Mouse (Mus musculus): ENCODE data around the gene Gdpd5.
A peak's percentile ranks its signal among the peaks of the same experiment; 100 is the strongest.

Gene Gdpd5

DNA sequence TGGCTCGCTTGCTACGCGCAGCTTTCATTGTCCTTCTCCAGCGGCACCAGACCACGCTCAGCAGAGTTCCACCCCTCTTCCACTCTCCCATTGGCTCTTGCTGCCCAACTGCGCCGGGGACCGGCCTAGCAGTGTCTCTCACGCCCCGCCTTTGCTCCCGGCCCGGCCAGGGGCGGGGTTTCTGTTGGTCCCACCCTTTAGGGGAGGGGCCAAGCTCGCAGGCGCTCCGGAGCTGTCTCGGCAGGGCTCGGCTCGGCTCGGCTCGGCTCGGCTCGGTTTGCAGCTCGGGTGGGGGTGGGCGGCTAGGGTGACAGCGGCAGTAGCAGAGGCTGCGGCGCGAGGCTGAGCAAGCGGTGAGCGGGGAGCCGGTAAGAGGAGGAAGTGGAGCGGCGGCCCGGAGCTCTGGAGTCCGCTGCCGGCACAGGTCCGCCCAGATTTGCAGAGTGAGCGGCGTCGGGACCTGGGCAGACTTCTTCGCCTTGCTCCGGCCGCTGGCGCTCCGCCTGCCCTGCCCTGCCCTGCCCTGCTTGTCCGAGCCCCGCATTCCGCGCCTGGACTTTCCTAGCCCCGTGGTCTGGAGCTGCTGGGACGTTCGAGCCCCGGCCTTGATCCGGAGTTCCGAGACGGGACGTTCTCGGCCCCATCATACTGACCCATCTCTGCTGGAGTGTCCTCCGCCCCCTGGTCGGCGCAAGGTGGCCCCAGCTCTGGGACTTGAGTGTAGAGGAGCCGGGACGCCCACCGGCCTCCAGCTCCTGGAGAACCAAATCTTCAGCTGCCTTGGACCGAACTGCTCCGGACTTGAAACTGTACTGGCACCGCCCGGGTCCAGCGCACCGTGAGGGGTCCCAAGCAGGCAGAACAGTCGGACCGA, at the start of gene Gdpd5:
Gene Gdpd5 (plus strand): TSS at position 201 of the 874 bp plus-strand sequence.
- peak; percentile 99 for DNase-seq

DNA sequence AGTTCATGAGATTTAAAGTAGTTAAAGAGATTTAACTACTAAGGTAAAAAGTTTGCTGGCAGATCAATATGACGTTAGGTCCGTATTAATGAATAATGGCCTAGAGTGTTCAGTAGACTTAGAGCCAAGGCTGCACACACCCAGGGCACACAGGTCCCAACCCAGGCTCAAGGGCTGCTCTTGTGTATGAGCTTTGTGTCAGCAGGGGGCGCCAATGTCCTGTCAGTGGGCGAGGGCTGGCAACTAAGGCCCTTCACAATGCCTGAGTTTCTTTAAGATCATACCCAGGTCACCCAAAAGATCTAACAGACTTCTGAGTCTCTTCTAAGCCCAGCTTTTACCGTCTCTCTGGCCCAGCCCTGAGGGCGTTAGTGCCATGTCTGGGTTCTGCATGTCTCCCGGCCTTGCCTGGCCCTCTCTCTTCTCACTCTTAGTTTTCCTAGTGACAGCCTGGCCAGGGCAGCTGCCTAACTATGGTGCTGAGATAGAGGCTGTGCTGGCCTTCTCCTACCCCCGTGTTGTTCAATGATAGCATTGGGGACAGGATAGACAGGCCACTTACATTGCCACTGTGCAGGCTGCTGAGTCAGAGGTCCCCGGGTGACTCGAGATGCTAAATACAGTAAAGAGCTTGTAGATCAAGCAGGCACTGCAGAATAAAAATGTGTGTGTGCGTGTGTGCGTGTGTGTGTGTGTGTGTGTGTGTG, 48.3 kb upstream of the Gdpd5 start:
- DNase-seq: peak; percentile 66

- DNase-seq: no peak
Measured at GRCm38 (mm10) chr7:99340736-99341135, 40.5 kb upstream of the Gdpd5 start.

GRCm38 (mm10) chr7:99343577-99343976, 37.6 kb upstream of the Gdpd5 start:
- no peak for DNase-seq

DNA sequence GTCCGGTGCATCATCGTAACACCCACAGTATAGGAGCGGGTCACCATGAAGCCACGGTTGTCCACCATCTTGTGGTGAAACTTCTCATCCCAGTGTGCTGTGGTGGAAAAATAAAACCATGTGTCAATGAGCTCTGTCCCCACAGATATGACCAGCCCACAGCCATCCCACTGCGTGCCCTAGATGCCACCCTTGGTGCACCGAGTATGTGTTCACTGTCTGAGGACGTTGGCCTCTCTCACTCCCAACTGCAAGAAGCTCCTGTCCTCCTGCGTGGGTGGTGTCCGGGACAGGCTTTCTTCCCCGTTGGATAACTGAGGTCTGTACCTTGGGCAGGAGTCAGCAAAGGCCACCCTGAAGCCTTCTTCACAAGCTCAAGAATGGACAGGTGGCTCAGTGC, 33.9 kb upstream of the Gdpd5 start:
- no peak for DNase-seq

DNA sequence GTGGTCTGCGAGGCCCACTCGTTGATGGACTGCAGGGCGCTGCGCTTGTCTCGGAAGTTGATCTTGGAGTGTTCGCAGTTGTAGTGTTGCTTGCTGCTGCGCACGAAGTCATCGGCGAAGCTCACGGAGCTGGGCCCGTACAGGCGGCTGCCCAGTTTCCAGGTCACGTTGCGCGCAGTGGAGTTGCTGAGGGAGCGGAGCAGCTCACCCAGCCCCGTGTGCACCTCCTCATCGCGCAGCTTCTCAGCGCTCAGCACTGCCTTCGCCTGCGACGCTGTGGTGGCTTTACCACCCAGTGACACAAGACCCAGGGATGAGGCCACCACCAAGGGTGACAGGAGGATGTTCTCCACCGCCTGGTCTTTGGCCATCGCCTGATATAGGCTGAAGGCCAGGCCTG, 32.3 kb upstream of the Gdpd5 start:
- no peak for DNase-seq

GRCm38 (mm10) chr7:99349782-99350720, 31.2 kb upstream of the Gdpd5 start:
- no peak for DNase-seq

GRCm38 (mm10) chr7:99351104-99351801, 30.0 kb upstream of the Gdpd5 start:
- DNase-seq: no peak

DNA sequence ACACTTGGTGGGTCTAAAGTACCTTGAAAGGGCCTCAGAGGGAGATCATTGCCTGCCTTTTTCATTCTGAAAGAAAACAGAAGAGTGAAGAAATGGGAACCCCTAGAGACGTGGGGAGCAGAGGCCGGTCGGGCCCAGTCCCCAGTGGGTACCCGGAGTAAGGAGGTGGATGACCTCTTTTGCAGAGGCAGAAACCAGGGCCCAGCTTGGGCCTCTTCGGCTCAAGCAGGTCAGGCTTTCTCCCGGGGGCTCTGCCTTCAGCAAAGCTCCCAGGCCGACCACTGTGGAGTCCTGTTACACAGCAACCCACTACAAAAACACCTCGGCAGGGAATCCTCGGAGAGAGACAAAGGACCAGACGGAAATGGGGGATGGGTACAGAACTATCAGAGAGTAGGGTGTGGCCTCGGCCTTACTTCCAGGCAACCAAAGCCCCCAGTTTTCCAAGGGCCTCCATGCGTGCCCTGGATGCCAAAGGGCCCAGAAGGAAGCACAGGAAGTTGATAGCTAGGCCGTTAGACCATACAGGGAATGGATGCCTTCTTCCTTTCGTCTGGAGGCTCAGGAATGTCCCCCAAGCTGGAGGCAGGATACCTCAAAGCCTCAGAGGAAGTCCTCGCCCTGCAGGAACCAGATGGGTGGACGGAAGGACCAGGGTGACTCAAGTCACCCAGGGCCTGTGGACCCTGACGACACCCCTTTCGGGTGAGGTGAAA, 29.3 kb upstream of the Gdpd5 start:
- no peak for DNase-seq

- no peak for DNase-seq
Measured at GRCm38 (mm10) chr7:99352526-99353400, 28.5 kb upstream of the Gdpd5 start, which contains the start of gene Serpinh1. TSS of gene Serpinh1 (minus strand) at chr7:99353239.

DNA sequence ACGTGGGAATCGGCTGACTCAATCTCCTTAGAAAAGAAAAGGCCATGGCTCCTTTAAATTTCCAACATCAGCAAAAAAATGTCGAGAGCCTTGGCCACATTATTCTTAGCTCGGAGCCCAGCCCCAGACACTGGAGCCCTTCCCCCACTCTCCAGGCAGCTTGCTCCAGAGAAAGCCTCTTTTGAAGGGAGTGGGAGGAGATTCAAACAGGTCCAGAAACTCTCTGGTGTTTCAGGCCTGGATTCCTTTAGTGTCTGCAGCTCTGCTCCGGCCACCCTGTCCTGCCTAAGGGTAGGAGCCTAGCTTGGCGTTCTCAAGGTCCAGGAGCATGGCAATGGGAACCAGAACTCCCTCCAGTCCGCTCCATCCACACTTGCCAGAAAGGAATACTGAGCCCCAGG, 25.5 kb upstream of the Gdpd5 start:
- no peak for DNase-seq

DNA sequence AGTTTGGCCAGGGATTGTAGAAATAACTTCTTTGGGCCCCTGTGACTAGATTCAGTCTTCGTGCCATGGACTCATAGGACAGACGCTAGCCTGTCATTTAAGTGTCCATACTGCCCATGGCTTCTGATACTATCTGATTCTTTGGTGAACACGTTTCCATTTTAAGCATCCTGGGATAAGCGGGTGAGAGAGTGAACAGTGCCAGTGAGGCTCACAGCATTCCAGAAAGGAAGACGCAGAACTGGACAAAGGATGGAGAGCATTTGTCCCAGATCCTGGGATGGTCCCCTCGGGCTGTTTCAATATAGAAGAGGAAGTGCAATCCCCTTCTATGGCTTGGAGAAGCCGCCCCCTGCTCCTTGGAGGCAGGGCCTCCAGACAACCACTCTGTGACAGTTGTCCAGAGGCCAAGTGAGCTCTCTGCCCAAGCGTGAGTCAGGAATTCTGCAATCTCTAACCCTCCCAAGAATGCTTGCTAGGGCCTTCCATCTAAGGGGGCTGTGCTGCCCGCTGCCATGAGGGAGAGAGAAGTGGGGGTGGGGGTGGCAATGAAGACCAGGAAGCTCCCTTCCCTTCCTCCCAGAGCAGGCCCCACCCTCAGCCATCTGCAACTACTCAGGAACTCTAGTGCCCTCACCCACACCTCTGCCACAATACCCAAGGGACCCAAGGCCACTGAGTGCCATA, 24.8 kb upstream of the Gdpd5 start:
- DNase-seq: no peak

DNA sequence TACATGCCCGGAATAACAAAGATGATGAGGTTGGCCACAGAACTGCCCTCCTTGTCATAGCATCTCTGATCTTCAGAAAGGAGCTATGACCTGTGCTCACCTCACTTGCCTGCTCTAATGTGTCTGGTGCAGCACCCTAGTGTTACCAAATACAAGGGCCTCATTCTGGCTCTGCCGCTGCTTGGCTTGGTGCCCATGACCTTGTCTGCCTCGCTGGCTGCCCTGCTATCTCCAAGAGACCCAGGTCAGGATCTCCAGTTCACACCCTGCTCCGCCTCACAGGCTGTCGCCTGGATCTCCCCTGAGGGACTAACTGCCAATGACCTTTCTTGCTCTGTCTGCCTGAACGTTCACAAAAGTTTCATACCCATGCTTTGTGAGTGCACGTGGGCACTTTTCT, 24.0 kb upstream of the Gdpd5 start:
- DNase-seq: no peak

DNA sequence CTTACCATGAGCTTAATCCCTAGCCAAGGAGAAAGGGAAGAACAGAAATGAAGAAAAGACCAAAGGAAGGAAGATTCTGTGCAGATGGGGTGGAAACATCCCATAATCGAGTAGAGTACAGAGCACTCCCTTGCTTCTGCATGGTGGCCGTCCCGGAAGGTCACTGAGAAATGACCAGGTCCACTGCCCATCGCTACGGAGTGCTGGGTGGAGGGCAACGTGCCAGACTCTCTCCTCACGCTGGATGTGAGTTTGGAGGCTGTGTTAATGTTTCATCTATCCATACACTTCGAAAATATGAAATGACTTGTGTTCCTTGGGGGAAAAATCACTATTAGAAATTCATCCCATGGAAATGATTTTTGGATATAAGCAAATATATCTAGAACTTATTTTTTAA, 22.8 kb upstream of the Gdpd5 start:
- DNase-seq: no peak

DNA sequence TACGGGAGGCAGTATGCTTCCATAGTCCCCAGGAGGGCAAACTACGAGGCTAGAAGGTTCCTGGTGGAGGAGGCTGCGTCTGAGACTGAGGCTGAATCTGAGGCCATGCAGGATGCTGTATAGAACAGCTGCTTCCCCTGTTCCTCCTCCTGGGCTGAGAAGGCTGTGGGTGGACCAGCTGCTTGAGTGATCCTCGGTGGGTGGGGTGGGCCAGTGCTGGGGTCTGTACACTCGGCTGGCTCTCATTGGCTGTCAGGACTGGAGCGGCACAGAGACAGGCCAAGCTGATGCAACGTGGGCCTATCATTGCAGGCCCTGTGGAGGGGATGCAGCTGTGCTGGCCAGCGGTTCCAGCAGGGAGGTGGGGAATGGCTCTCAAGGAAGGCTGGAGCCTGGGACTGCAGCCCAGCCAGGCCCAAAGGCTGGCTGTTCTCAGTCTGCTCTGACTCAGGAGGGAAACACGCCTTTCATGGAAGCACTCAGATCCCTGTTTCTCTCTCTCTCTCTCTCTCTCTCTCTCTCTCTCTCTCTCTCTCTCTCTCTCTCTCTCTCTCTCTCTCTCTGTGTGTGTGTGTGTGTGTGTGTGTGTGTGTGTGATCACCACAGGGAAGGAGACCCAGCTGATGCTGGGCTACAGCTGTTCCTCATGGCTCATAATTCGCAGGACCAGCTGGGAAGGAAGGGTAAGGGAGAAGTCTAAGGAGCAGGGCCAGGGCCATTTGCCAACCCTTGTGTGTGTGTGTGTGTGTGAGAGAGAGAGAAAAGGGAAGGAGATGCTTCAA, 21.0 kb upstream of the Gdpd5 start:
- DNase-seq: peak; percentile 14

- DNase-seq: no peak
Measured at GRCm38 (mm10) chr7:99360803-99361414, 20.3 kb upstream of the Gdpd5 start.

- no peak for DNase-seq
Measured at GRCm38 (mm10) chr7:99362137-99362536, 19.1 kb upstream of the Gdpd5 start.

DNA sequence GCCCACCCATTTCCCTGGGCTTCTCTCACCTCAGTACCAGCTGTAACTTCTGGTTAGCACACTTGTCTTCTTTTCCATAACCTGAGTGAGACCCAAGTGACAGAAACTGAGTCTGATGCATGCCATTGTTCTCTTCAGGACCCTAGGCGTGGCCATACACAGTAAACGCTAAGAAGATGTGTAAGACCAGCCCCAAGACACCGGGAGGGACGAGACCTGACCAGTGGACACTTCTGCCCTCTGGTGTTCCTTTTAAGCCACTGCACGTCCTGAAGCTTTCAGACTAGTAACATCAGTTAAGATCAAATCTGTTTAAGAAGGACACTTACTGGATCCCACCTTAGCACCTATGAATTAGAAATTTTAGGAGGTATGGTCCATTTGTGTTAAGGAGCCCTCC, 16.1 kb upstream of the Gdpd5 start:
- peak; percentile 34 for DNase-seq

DNA sequence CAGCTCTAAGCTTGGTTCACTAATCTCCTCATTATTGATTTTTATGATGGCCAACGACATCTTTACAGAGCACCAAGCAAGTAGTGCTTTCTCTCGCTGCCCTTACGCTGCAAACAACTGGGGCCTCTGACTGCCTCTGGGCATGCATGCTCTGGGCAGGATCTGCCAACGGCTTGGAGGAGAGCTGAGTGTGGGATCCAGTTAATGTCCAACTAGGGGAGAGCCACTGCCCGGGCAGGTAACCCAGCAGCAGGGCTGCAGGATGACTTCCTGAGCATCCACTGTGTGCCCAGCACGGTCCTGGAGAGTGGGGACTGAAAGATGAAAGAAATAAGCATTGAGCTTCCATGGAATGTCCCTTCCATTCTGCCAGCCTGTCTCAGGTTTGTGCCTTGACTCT, 14.5 kb upstream of the Gdpd5 start:
- DNase-seq: no peak

All from thymus, postnatal 25 days (tissue).